Comparison of ENCODE assay signal across 15 mouse cellular contexts in the genomic region with DNA sequence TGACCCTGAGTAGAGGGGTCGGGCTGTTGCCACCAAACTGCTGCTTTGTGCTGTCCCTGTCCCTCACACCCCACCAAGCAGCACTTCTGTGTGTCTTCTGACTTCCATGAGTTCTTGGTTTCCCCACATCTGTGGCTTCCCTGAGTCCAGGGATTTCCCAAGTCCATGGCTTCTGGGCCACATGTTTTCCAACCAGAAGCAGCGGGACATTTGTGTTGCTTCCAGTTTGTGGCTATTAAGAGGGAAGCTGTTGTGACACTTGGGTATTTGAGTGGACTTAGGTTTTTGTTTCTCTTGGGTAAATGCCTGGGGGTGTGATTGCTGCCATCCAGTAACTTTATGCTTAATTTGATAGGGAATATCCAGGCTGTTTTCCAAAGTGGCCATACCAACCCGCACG. TPM values are rescaled to one million over a fixed set of nuclear protein-coding genes. Genes with fewer than 3 reads are reported as not detected.
DNase-seq lines count a peak whose midpoint lies in the region; ATAC-seq and TF ChIP-seq lines count a peak whose summit lies in the region.
"Had no signal": no experiment of that assay in that cellular context is flagged by ENCODE, and none has a peak within 500 bp of the region (broad histone marks: within the 10 kb centered on the region; RNA-seq: fewer than 3 reads in every experiment).

No protein-coding gene starts in this region.

- H3K4me3 ChIP-seq in kidney, embryonic 14.5 days (ENCODE audit: low read length) = no peak overlapping the region
- H3K4me3 ChIP-seq in embryonic facial prominence, embryonic 12.5 days = no peak overlapping the region
- no peak overlapping the region for H3K4me3 ChIP-seq in limb, embryonic 14.5 days (replicated peaks; ENCODE audit: low read length)
- H3K4me3 ChIP-seq: liver, embryonic 13.5 days had no signal

- peak; percentile 95 for DNase-seq in heart, adult 11 months
- no peak for DNase-seq in heart, adult 8-10 months (ENCODE audit: low spot score)
- no peak for DNase-seq in kidney, adult 8-10 months
- no peak for DNase-seq in limb, embryonic 14.5 days (ENCODE audit: low spot score)
- DNase-seq in testis, postnatal 14 days (ENCODE audit: low spot score) = no peak
- DNase-seq: B cell, adult 2 months; gastrocnemius, postnatal 10 days; kidney, postnatal 36 days; liver, embryonic 13.5 days; lung, postnatal 4 days; right cerebral cortex, postnatal 14 days had no signal

- ATAC-seq in kidney, embryonic 14.5 days (ENCODE audit: low FRiP score, low TSS enrichment) = no peak
- ATAC-seq in embryonic facial prominence, embryonic 12.5 days (ENCODE audit: insufficient number of reproducible peaks, insufficient read depth, low FRiP score, low TSS enrichment) = no peak
- ATAC-seq in limb, embryonic 14.5 days (ENCODE audit: low FRiP score, low read depth) = no peak
- no peak for ATAC-seq in erythroid progenitor cell, adult 5-6 weeks (replicated peaks; ENCODE audit: low FRiP score, poor library complexity, severe bottlenecking)
- ATAC-seq: inflammation-experienced regulatory T-cells, adult 6 months had no signal

- no peak overlapping the region for H3K9ac ChIP-seq in kidney, embryonic 14.5 days (ENCODE audit: low read depth, low read length)
- peak overlapping the region; percentile 20; the same call in 1 of the 2 replicates for H3K9ac ChIP-seq in embryonic facial prominence, embryonic 12.5 days
- no peak overlapping the region for H3K9ac ChIP-seq in limb, embryonic 14.5 days (ENCODE audit: low read depth, low read length, severe bottlenecking)
- H3K9ac ChIP-seq: liver, embryonic 13.5 days had no signal

- H3K27me3 ChIP-seq in kidney, embryonic 14.5 days (ENCODE audit: control insufficient read depth, insufficient read depth, low read length) = no peaks in the 10 kb centered on the region
- H3K27me3 ChIP-seq in embryonic facial prominence, embryonic 12.5 days = no peaks in the 10 kb centered on the region
- H3K27me3 ChIP-seq in limb, embryonic 14.5 days (ENCODE audit: control insufficient read depth, insufficient read depth, low read length) = no peaks in the 10 kb centered on the region
- H3K27me3 ChIP-seq: liver, embryonic 13.5 days had no signal

- no peaks in the 10 kb centered on the region for H3K36me3 ChIP-seq in kidney, embryonic 14.5 days (ENCODE audit: control insufficient read depth, insufficient read depth, low read length)
- no peaks in the 10 kb centered on the region for H3K36me3 ChIP-seq in embryonic facial prominence, embryonic 12.5 days
- H3K36me3 ChIP-seq in limb, embryonic 14.5 days (ENCODE audit: control insufficient read depth, insufficient read depth, low read length) = no peaks in the 10 kb centered on the region
- H3K36me3 ChIP-seq: liver, embryonic 13.5 days had no signal

- H3K27ac ChIP-seq in kidney, embryonic 14.5 days (ENCODE audit: low read depth, low read length) = peak overlapping the region; percentile 60; the same call in 1 of the 2 replicates
- peak overlapping the region; percentile 98 for H3K27ac ChIP-seq in embryonic facial prominence, embryonic 12.5 days
- peak overlapping the region; percentile 87 for H3K27ac ChIP-seq in limb, embryonic 14.5 days (replicated peaks; ENCODE audit: low read depth, low read length)
- H3K27ac ChIP-seq: liver, embryonic 13.5 days had no signal

- no peaks in the 10 kb centered on the region for H3K9me3 ChIP-seq in kidney, embryonic 14.5 days (ENCODE audit: control insufficient read depth, low read length)
- no peaks in the 10 kb centered on the region for H3K9me3 ChIP-seq in embryonic facial prominence, embryonic 12.5 days
- no peaks in the 10 kb centered on the region for H3K9me3 ChIP-seq in limb, embryonic 14.5 days (ENCODE audit: control insufficient read depth, low read length)
- H3K9me3 ChIP-seq: liver, embryonic 13.5 days had no signal

- H3K4me1 ChIP-seq in kidney, embryonic 14.5 days (ENCODE audit: control insufficient read depth, insufficient read depth, low read length) = peaks cover 63% of the 10 kb centered on the region
- peaks cover 95% of the 10 kb centered on the region for H3K4me1 ChIP-seq in embryonic facial prominence, embryonic 12.5 days
- H3K4me1 ChIP-seq in limb, embryonic 14.5 days (ENCODE audit: control insufficient read depth, insufficient read depth, low read length) = peaks cover 95% of the 10 kb centered on the region

- WGBS in kidney, embryonic 14.5 days = 60% methylated on average over 4 of the region's 4 CpGs
- WGBS in embryonic facial prominence, embryonic 12.5 days = 41% methylated on average over 4 of the region's 4 CpGs
- whole genome bisulfite sequencing in limb, embryonic 14.5 days = 32% methylated on average over 4 of the region's 4 CpGs

- TF ChIP-seq POLR2A in limb, embryonic 14.5 days (IDR thresholded peaks at IDR 0.05; ENCODE audit: borderline replicate concordance, extremely low read depth, insufficient read depth, insufficient read length) = no peak

- no peak overlapping the region for H3K4me2 ChIP-seq in kidney, embryonic 14.5 days (replicated peaks; ENCODE audit: low read depth, low read length)
- H3K4me2 ChIP-seq in embryonic facial prominence, embryonic 12.5 days (replicated peaks) = 0 out of 2 replicates have a peak overlapping the region, but pooled peaks have one; percentile 8
- H3K4me2 ChIP-seq in limb, embryonic 14.5 days (replicated peaks; ENCODE audit: low read depth, low read length, severe bottlenecking) = no peak overlapping the region
- H3K4me2 ChIP-seq: liver, embryonic 13.5 days had no signal

RNA-seq across cellular contexts. Expression of a gene that starts 20.5 kb away (rescaled TPM):
- 10 to 100 TPM; 10.1 to 12.3 (median 12.0) TPM for total RNA-seq in heart, adult 8-10 months (2022)
- polyA plus RNA-seq in kidney, embryonic 14.5 days (2014; fragmentation: Nextera tagmentation; extraction: Ambion mirVana) = 15.1 and 16.9 TPM in 2 replicates
- polyA plus RNA-seq in embryonic facial prominence, embryonic 12.5 days (2016; fragmentation: Nextera tagmentation; extraction: Ambion mirVana) = 92.3 and 93.3 TPM in 2 replicates
- 20.4 and 27.4 TPM in 2 replicates for polyA plus RNA-seq in limb, embryonic 14.5 days (2012; rRNA removed)
- 38.4 and 43.2 TPM in 2 replicates for polyA plus RNA-seq in limb, embryonic 14.5 days (2014; fragmentation: Nextera tagmentation; extraction: Ambion mirVana)
- total RNA-seq in erythroid progenitor cell, adult 5-6 weeks (2015; ENCODE audit: low replicate concordance) = 4.3 and 6.7 TPM in 2 replicates
- total RNA-seq in erythroid progenitor cell, adult 5-6 weeks (2017; ENCODE audit: low replicate concordance) = 2.6 and 7.1 TPM in 2 replicates
